Mouse (Mus musculus) retina, postnatal 1 day (tissue): Measurements from ENCODE around the gene Gtf2ird2.
A peak's percentile ranks its signal among the peaks of the same experiment; 100 is the strongest.

ENCODE experiments used
- DNase-seq: peaks from one replicate; pipeline ENCODE4 v3.0.0-alpha.2; 2012

The Gtf2ird2 gene

DNA sequence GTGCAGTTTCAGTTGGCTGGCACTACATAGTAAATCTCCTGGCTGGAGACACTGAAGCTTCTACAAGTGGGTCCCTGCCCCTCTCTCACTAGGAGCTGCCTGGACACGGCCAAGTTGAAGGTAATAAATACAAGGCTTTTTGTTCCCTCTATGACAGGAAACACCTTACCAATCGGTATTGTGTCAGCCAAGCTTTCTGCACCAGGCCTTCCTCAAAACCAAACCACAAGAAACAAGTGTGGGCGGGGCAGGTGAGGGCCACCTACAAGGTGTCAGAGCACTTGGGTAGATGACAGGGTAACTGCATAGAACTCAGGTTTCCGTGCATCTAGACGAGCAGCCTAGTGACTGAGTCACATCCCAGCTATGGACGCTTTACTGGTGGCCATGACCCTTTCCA, 53.0 kb downstream of the Gtf2ird2 start:
- no peak for DNase-seq

DNA sequence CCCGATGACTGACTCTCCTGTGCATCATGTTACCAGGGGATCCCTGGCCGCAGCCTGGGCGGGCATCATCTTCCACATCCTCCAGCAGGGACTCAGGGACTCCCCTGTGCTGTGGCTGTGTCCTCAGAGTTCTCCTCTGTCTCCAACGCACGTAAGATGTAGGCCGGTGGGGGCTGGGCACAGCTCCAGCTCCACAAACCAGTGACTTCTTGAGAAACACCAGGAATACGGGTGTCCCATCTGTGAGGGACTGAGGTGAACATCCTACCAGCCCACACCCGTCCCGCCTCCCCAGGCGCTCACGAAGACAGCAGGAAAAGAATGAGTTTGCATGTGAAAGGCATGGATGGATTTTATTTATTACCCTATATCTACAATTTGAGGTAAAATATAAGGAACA, 53.7 kb downstream of the Gtf2ird2 start:
- no peak for DNase-seq

DNA sequence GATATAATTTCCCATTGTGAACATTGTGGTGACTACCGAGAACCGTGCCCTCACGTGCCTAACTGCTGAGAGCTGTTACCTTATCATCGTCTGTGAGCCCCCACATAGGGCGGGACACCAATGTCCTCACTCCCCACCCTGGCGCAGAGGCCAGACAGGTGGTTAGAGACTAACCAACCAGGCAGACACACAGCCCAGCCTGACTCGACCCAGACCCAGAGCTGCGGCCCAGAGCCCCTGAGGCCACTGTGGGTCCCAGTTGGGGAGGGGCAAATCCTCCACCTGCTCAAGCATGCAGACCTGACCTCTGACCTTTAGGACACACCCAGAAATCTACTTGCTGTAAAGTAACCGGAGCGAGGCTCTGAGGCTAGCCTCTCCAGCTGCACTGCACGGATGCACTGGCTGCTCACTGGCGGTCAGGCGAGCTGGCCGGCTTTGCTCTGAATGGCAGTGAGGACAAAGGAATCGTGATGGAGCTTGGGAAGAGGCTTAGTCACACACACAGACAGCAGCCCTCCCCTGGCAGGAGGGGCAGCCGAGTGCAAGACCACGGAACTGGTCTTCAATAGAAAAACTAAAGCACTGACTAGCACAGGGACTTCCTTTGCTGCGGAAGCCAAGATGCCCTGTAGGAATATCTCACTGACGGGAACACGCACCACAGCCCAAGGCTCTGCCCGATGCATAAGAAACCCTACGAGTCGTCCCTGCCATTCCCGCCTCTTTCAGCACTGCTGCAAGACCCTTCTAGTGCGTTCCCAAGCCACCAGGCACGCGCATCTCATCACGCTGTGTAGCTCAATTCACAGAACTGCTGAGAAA, 54.3 kb downstream of the Gtf2ird2 start:
- DNase-seq: peak; percentile 69

DNA sequence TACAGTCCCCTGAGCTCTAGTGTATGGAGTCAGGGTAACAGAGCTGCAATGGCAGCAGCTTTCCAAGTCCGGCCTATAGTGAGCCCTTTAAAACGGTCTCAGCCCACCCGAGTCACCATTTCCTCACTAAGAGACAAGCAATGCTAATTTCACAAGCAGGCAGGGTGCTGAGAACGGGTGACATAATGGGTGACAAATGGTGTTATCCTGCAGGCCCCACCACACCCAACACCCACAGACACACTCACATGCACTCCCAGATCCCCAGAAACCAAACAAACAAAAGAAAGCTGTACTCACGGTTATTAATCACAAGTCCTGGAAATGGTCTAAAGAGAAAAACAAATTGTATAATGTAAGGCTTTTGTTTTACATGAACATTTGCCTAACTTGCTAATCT, 58.0 kb downstream of the Gtf2ird2 start:
- no peak for DNase-seq

DNA sequence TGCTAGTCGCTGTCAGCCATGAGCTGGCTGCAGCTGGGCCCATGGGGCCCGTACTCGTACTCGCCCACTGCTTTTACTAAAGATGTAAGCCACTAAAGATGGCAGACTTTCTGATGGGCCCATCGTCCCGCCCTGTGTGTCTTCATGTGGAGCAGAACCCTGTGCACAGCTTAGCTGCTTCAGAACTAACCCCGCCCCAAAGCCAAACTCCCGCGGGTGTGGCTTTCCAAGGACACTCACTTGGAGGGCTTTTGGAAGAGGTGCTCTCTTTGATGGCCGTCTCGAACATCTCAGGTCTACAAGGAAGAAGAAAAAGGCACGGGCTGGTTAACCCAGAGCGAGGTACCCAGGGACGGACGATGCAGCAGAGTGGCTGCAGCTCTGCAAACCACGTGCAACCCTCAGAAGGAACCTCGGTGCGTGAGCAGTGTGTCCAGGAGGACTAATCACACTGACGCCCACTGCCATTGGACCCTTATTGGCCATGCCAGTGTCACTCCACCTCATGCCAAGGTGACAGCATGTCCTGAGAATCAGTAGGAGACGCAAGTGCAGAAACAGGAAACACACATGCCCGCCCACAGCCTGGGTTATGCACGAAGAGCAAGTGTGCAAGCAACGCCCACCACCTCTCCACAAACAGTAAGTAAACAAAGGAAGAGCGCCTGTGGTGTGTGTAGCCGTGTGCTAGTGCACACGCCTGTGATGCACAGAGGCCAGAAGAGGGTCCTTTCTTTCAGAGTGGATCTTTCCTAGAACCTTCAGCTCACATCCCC, 60.0 kb downstream of the Gtf2ird2 start:
- no peak for DNase-seq

DNA sequence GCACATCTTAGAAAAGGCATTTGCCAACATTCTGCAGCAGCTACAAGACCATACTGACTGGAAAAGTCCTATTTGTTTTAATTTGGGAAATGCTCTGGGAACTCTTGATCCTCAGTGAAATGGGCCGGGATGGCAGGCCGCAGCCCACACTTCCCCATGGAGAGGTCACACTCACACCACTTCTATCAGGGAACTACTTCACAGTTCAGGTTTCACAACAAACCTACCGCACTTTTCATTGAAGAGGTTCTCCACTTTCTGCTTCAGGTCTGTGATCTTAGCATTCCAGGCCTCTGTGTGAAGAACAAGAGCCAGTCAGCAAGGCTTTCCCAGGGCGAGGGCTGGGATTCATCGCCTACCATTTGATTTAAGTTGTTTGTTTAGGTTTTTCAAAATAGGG, 61.1 kb downstream of the Gtf2ird2 start:
- DNase-seq: no peak

DNA sequence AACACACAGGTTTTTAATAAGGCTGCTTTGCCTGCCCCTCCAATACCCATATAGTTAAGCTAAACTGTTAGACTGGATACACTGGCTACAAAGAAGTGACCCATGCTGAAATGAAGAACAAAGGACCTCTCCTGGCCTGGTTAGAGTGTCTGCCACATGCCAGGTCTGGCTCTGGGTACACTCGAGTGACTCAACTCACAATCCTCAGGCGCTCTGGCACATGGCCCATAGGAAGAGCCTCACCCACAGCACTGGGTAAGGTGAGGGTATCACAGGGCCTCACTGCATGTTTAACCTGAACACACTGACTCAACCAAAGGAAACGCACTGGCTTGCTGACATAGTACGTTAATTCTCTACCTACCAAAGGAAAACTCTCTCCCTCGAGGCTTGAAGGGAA, 62.3 kb downstream of the Gtf2ird2 start:
- no peak for DNase-seq

DNA sequence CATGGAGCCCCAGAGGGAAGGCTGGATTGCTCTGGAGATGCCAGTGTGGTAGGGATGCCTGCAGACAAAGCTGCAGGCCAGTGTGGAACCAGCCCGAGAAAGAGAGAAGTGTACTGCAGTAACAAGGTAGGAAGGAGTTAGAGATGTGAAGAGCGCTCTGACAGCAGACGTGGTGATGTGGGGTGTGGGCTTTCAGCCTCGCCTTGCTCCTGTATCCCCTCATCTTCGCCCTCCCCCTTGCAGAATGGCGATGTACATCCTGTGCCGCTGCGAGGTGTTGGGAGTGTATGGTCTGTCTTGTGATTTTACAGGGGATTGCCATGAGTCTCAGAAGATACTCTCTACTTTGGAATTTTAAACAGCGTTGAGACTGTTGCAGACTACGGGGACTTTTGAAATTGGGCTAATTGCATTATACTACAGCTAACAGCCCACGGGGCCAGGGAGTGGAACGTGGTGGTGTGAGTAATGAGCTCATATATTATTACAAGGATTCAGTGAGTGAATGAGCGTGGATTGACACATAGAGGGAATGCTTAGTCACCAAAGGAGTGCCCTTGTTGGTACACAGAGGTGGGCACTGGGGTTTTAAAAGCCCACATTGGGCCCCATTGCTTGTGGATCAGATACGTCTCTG, 64.9 kb downstream of the Gtf2ird2 start:
- DNase-seq: no peak

DNA sequence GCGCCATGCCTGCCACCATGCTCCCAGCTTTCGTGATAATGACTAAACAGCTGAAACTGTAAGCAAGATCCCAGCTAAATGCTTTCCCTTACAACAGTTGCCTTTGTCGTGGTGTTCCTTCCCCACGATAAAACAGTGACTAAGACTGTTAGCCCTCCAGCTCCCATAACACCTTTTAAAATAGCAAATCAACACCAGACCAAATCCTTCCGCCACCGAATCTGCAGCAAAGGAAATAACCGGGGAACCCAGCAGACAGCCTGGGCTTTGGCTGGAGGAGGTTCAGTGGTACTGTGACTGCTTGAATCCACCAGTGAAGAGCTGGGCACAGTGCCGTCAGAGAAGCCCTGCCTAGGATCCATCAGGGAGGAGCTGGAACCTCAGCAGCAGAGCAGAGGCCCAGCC, 65.4 kb downstream of the Gtf2ird2 start:
- DNase-seq: no peak

DNA sequence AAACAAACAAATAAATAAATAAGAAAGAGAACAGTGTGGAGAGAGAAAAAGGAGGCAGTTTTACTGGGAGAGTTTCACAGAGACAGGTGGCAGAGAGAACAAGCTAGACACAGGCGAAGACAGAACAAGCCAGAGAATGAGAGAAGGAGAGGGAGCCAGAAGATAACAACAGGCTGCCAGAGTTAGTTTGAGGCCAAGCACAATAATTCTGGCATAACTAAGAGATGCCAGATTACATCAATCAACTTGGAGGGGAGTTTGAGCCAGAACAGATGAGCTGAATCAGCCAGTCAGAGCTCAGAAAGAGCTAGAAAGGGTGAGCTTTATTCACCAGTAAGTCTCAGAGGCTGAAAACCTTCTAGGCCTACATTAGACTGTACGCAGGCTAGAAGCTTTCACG, 66.8 kb downstream of the Gtf2ird2 start:
- DNase-seq: no peak

DNA sequence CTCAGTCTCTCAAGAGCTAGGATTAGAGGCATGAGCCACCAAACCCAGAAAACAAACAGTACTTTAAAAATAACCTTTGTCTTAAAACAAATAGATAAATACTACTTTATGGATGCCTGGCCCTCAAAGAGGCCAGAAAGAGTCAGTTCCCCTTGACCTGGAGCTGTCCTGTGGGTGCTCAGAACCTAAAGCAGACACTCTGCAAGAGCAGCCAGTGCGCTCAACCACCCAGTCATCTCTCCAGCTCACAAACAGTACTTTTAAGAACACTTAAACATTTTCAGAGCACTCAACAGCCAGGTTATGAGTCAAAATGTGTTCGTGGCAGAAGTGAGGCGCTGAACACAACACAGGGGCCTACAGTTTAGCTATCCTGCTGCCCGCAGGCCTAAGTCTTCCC, 67.3 kb downstream of the Gtf2ird2 start:
- DNase-seq: no peak

DNA sequence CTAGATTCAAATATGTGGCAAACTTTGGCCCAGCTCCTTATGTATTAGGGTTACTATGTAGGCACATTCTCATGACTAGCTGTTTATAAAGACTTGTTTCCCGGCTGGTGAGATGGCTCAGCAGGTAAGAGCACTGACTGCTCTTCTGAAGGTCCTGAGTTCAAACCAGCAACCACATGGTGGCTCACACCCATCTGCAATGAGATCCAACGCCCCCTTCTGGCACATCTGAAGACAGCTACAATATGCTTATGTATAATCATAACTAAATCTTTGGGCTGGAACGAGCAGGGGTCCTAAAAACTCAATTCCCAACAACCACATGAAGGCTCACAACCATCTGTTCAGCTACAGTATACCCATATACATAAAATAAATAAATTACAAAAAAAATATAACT, 70.0 kb downstream of the Gtf2ird2 start:
- DNase-seq: no peak

DNA sequence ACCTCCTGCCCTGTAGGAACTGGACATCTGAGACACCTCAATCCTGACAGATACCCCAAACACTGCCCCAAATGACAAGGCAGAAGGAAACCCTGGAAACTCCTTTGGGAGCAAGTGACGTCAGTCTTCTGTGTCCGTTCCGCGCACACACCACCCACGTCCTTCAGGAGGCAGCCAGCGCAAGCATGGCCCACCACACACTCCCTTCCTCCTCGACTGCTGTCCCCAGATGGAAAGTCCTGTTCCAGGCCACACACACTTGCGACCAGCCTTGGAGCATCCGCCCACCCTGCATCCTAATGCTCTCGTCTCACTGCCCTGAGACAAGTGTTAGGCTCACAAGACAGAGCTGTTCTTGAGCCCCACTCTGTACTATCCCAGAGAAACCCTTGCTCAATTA, 71.5 kb downstream of the Gtf2ird2 start:
- DNase-seq: no peak

DNA sequence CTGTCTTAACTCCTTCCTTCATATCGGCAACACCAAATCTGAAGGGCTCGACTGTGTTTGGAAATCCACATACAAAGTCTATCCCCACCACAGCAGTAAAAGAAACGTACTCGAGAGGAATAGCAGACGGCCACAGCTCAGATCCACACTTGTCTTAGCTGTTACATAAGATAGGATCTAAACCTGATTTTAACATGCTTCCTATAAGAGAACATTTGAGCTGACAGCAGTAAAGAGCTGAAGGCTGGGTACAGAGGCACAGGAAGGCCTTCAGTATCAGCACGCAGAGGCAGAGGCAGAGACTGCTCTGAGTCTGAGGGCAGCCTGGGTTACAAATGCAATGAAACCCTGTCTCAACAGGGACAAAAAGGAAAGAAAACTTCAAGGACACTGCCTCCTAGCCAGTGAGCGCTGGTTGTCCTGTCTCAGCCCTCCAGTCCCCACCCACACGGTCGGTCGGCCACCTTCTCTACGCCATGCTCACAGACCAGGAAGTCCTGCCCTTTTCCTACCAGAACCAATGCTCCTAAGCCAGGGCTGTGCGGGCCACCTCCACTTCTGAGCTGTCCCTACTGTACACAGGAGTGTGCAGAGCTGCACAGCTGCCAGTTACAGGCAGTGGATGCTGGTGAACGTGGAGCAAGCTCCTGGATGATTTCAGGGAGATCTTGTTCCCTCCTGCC, 73.7 kb downstream of the Gtf2ird2 start:
- no peak for DNase-seq

DNA sequence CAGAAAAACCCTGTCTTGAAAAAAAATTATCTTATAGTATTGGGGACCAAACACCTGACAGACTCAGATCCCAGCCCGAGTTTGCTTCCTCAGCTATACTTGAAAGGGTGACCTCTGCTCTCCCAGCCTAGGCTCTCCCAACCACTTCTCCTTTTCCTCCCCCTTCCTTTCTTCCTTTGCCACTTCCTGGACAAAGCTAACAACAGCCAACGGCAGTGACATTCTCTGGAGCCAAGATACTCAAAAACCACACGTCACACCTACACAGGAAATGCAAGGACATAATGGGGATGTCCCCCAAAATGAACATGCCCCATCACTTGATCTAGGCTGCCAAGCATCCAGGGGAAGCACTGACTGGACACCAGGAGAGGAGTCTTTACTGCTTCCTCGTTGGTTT, 74.6 kb downstream of the Gtf2ird2 start:
- no peak for DNase-seq

DNA sequence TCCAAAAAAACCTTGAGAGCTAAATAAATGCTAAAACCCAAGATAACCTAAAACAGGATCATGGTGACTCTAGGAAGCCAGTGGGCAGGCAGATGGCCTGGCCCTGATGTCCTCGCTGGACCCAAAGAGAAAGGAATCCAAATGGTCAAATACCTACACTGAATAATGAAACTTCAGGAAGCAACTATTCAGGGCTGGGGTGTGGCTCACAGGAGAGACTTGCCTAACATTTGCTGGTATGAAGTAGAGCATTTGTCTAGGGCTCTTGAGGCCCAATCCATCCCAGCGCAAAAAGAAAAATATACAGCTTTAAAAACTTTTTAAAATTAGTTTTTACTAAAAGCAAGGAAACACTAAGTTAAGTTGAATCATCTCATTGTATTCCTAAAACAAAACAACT, 75.1 kb downstream of the Gtf2ird2 start:
- DNase-seq: no peak

DNA sequence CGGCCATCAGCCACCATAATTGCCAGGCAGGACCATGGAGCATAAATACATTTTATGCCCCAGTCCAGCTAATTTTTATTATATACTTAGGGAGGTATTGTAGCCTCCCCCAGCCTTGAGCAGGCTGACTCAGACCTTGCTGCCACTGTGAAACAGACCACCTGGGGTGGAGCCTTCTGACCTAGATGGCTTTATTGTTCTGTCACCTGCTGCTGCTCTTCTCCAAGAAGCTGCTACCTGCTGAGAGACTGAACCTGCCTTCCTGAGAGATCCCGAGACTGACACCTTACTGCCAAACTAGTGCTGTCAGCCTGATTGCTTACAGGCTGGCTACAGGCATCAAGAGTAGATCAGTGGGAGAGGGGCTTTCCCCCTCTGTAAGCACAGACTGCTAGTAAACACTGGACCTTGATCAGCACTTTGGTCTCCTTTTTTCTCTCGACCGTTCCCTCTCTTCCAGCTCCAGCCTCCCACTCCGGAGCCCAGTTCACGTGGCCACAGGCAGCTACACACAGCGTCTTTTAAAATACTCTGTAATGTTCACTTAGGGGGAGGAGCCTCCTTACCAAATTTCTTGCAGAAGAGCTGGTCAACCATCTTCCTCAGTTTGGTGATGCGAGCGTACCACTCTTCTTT, 76.3 kb downstream of the Gtf2ird2 start:
- no peak for DNase-seq

DNA sequence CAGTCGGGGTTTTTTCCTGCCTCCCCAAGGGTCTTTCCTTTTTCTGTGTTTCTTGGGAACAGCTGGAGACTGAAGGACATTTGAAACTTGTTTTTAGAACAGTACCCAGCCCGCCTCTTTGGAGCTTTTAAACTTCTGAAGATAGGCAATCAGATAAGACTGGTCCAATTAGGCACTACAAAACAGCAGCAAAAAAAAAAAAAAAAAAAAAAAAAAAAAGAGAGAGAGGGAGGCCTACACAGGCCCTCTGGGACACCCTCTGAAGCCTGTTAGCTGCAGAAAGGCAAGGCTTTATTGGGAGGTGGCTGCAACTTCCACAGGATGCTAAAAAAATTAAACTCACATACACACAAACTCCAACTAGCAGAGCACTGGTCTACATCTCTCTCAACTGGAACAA, 82.1 kb downstream of the Gtf2ird2 start:
- DNase-seq: no peak

DNA sequence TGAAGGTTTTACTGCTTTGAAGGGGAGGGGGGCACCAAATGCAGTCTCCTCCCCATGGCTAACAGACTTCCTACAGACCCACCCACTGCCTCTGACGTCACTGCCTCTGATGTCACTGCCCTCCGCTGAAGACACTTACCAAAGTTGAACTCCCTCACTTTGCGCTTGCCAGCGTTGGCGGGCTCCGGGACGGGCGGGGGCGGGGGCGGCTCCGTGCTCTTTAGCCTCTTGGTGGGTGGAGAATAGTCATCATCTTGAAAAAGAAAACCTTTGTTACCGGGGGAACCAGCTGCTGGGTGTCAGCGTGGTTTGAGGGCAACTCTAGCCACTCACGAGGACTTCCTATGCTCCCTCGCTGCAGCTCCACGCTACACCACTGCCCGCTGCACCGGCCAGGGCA, 82.6 kb downstream of the Gtf2ird2 start:
- DNase-seq: no peak

DNA sequence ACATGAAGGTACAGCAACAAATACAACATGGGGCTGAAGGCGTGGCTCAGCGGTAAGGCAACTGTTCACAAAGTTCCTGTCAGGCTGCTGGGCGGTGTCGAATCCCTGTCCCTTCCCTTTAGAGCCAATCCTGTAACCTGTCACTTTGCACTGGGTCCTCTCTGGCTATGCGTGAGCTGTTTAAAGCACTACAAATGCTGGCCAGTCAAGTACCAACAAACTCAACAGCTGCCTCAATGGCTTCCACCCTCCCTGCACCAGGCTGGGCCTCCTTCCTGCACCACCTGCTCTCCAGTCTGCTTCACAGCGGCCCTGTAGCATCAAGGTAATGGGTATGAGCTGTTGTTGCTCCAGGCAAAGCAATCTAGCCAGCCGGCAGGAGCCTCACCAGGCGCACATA, 84.9 kb downstream of the Gtf2ird2 start:
- no peak for DNase-seq

DNA sequence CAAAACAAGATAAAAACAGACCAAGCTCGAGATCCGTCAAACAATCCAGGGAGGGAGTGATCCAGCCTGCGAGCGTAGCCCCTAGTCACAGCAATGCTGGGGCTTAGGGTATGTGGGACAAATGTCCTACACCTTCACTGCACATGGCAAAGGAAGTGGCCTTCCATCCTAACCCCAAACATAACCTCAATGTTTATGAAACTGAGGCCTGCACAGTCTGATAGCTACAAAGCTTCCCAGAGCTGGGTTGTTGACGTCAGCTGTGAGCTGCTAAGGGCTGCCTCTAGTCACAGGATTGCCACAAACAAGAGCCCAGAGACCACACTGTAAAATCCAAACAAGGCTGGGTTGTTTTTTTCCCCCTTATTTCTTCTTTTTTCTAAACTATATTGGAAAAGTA, 85.9 kb downstream of the Gtf2ird2 start:
- no peak for DNase-seq

DNA sequence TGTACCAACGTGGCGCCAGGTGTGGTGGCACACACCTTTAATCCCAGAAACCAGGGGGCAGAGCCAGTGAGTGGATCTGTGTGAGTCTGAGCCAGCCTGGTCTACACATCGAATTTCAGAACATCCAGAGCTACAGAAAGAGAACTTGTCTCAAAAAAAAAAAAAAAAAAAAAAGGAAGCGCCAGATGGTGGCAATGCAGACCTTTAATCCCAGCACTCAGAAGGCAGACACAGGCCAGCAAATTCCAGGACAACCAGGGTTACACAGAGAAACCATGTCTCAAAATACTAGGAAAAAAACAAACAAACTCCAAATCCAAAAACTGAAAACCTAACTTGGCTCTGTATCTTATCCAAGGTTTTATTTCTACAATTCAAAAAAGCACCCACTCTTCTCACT, 86.7 kb downstream of the Gtf2ird2 start:
- DNase-seq: no peak

DNA sequence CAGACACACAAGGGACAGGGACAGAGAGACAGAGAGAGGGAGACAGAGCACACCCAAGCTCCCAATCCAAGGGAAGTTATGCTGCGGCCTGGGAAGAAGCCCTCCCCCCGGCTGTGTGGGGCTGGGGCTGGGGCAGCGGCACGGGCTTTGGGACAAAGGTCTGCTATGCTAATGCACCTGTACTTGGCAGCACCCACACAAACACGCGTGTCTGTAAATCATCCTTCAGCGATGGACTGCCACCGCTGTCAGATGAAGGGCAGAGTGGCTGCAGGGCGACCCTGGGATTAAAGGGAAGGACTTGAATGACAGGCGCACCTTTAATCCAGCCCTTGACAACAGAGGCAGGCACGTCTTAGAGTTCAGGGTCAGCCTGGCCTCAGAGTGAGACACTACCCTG, 87.6 kb downstream of the Gtf2ird2 start:
- no peak for DNase-seq
